Mouse (Mus musculus) MEL (cell line): ENCODE data around the gene Myo1e. TPM values are rescaled to one million over a fixed set of nuclear protein-coding genes. Genes with fewer than 3 reads are reported as not detected.

Experiments
- DNase-seq: peaks from one replicate; pipeline ENCODE4 v3.0.0; 2011; ENCODE audit warnings: low read depth, low spot score
- H3K27ac ChIP-seq: 2 replicates; pipeline ENCODE4 v1.5.1; 2012; ENCODE audit warnings: low read depth, mild to moderate bottlenecking, control low read depth, low read length, moderate library complexity; ENCODE audit not compliant: control insufficient read depth
- H3K27me3 ChIP-seq, 2 experiments: fragments of 150-350 bp in 1 of 2; sonication (generic) in 1 of 2; 2 replicates each; pipeline ENCODE4 v1.6.1; 2012; ENCODE audit warnings: low read length in 2 of 2, mild to moderate bottlenecking in 2 of 2, improper control_type of control experiment in 1 of 2, moderate library complexity in 1 of 2; ENCODE audit not compliant: insufficient read depth in 2 of 2, control insufficient read depth in 1 of 2
- H3K36me3 ChIP-seq, 2 experiments: 2 replicates each; pipeline ENCODE4 v1.6.1; 2012 to 2014; ENCODE audit warnings: low read length in 2 of 2, improper control_type of control experiment in 1 of 2, inconsistent platforms in 1 of 2, mild to moderate bottlenecking in 1 of 2; ENCODE audit not compliant: insufficient read depth in 2 of 2, control insufficient read depth in 1 of 2
- H3K4me1 ChIP-seq, 2 experiments: fragments of 150-350 bp in 1 of 2; sonication (generic) in 1 of 2; 2 replicates each; pipeline ENCODE4 v1.6.1; 2012; ENCODE audit warnings: low read length in 2 of 2, improper control_type of control experiment in 1 of 2, mild to moderate bottlenecking in 1 of 2; ENCODE audit not compliant: insufficient read depth in 2 of 2, control insufficient read depth in 1 of 2
- H3K4me3 ChIP-seq, 2 experiments: fragments of 150-350 bp in 1 of 2; sonication (generic) in 1 of 2; 2 replicates each; pipeline ENCODE4 v1.5.1; 2012; ENCODE audit warnings: low read depth in 2 of 2, low read length in 2 of 2, mild to moderate bottlenecking in 2 of 2, moderate library complexity in 2 of 2, control low read depth in 1 of 2, improper control_type of control experiment in 1 of 2; ENCODE audit not compliant: control insufficient read depth in 1 of 2, insufficient read depth in 1 of 2
- H3K79me2 ChIP-seq: 2 replicates; pipeline ENCODE4 v1.6.1; 2012; ENCODE audit warnings: mild to moderate bottlenecking, low read length, moderate library complexity; ENCODE audit not compliant: control insufficient read depth, poor library complexity, insufficient read depth
- H3K9ac ChIP-seq: 2 replicates; pipeline ENCODE4 v1.6.1; 2012; ENCODE audit warnings: low read depth, mild to moderate bottlenecking, control low read depth, low read length, moderate library complexity; ENCODE audit not compliant: control insufficient read depth, poor library complexity, severe bottlenecking
- H3K9me3 ChIP-seq: fragments of 150-350 bp; sonication (generic); replicated peaks from 2 replicates; pipeline ENCODE4 v1.6.1; 2012; ENCODE audit warnings: mild to moderate bottlenecking, low read length, improper control_type of control experiment, moderate library complexity; ENCODE audit not compliant: insufficient read depth
- CHD1 ChIP-seq: IDR thresholded peaks from 2 replicates; pipeline ENCODE4 v1.6.1; 2012; ENCODE audit warnings: low read depth, mild to moderate bottlenecking, inconsistent platforms, low read length, improper control_type of control experiment
- CHD2 ChIP-seq: IDR thresholded peaks from 2 replicates; pipeline ENCODE4 v1.6.1; 2011; ENCODE audit warnings: low read length, improper control_type of control experiment
- ELF1 ChIP-seq: IDR thresholded peaks from 2 replicates; pipeline ENCODE4 v1.6.1; 2014; ENCODE audit warnings: low read depth, mild to moderate bottlenecking, inconsistent platforms, low read length, improper control_type of control experiment, moderate library complexity
- EP300 ChIP-seq, 2 experiments: IDR thresholded peaks; 2 replicates each; pipeline ENCODE4 v1.6.1; 2011; ENCODE audit warnings: improper control_type of control experiment in 2 of 2, low read length in 2 of 2, low read depth in 1 of 2, mild to moderate bottlenecking in 1 of 2
- ETS1 ChIP-seq: IDR thresholded peaks from 2 replicates; pipeline ENCODE4 v1.6.1; 2012; ENCODE audit warnings: low read depth, mild to moderate bottlenecking, inconsistent platforms, low read length, improper control_type of control experiment, moderate library complexity
- GABPA ChIP-seq: IDR thresholded peaks from 2 replicates; pipeline ENCODE4 v1.6.1; 2012; ENCODE audit warnings: low read depth, mild to moderate bottlenecking, inconsistent platforms, low read length, improper control_type of control experiment, moderate library complexity
- GATA1 ChIP-seq: IDR thresholded peaks from 2 replicates; pipeline ENCODE4 v1.6.1; 2011; ENCODE audit warnings: low read depth, low read length, improper control_type of control experiment
- HCFC1 ChIP-seq: IDR thresholded peaks from 2 replicates; pipeline ENCODE4 v1.6.1; 2012; ENCODE audit warnings: low read depth, mild to moderate bottlenecking, inconsistent platforms, low read length, improper control_type of control experiment, moderate library complexity
- KAT2A ChIP-seq: conservative IDR thresholded peaks from 2 replicates; pipeline ENCODE4 v1.6.1; 2012; ENCODE audit warnings: low read depth, low read length, improper control_type of control experiment, inconsistent platforms
- MAX ChIP-seq: IDR thresholded peaks from 2 replicates; pipeline ENCODE4 v1.6.1; 2011; ENCODE audit warnings: low read length, improper control_type of control experiment
- MAZ ChIP-seq: IDR thresholded peaks from 2 replicates; pipeline ENCODE4 v1.6.1; 2012; ENCODE audit warnings: low read depth, mild to moderate bottlenecking, inconsistent platforms, low read length, improper control_type of control experiment
- MEF2A ChIP-seq: IDR thresholded peaks from 2 replicates; pipeline ENCODE4 v1.6.1; 2014; ENCODE audit warnings: low read depth, mild to moderate bottlenecking, inconsistent platforms, low read length, improper control_type of control experiment; ENCODE audit not compliant: poor library complexity, insufficient replicate concordance, severe bottlenecking; ENCODE audit errors: extremely low read depth
- MXI1 ChIP-seq: IDR thresholded peaks from 2 replicates; pipeline ENCODE4 v1.6.1; 2011; ENCODE audit warnings: mild to moderate bottlenecking, low read depth, low read length, improper control_type of control experiment
- MYB ChIP-seq: IDR thresholded peaks from 2 replicates; pipeline ENCODE4 v1.6.1; 2011; ENCODE audit warnings: mild to moderate bottlenecking, low read depth, low read length, improper control_type of control experiment
- NRF1 ChIP-seq: IDR thresholded peaks from 2 replicates; pipeline ENCODE4 v1.6.1; 2014; ENCODE audit warnings: low read depth, mild to moderate bottlenecking, inconsistent platforms, low read length, improper control_type of control experiment, moderate library complexity; ENCODE audit not compliant: poor library complexity, insufficient read depth, severe bottlenecking
- POLR2A ChIP-seq, 2 experiments: IDR thresholded peaks; 2 replicates each; pipeline ENCODE4 v1.6.1; 2011 to 2012; ENCODE audit warnings: low read length in 2 of 2, mild to moderate bottlenecking in 2 of 2, control low read depth in 1 of 2, improper control_type of control experiment in 1 of 2, low read depth in 1 of 2, moderate library complexity in 1 of 2; ENCODE audit not compliant: control insufficient read depth in 1 of 2, insufficient read depth in 1 of 2, poor library complexity in 1 of 2
- POLR2AphosphoS2 ChIP-seq: IDR thresholded peaks from 2 replicates; pipeline ENCODE4 v1.6.1; 2011; ENCODE audit warnings: low read length, improper control_type of control experiment
- RCOR1 ChIP-seq: IDR thresholded peaks from 2 replicates; pipeline ENCODE4 v1.6.1; 2012; ENCODE audit warnings: low read depth, mild to moderate bottlenecking, inconsistent platforms, low read length, improper control_type of control experiment
- SIN3A ChIP-seq: IDR thresholded peaks from 2 replicates; pipeline ENCODE4 v1.6.1; 2012; ENCODE audit warnings: low read length, improper control_type of control experiment, inconsistent platforms
- SMC3 ChIP-seq: IDR thresholded peaks from 2 replicates; pipeline ENCODE4 v1.6.1; 2011; ENCODE audit warnings: low read depth, low read length, improper control_type of control experiment
- TAL1 ChIP-seq: IDR thresholded peaks from 2 replicates; pipeline ENCODE4 v1.6.1; 2012; ENCODE audit warnings: mild to moderate bottlenecking, inconsistent platforms, low read length, moderate library complexity, mixed read lengths
- TBP ChIP-seq: IDR thresholded peaks from 2 replicates; pipeline ENCODE4 v1.8.0; 2011; ENCODE audit warnings: low read depth, low read length, improper control_type of control experiment
- TCF12 ChIP-seq: IDR thresholded peaks from 2 replicates; pipeline ENCODE4 v1.6.1; 2014; ENCODE audit warnings: low read depth, mild to moderate bottlenecking, inconsistent platforms, low read length, improper control_type of control experiment, moderate library complexity
- USF1 ChIP-seq: IDR thresholded peaks from 2 replicates; pipeline ENCODE4 v1.6.1; 2014; ENCODE audit warnings: low read depth, mild to moderate bottlenecking, inconsistent platforms, low read length, improper control_type of control experiment, moderate library complexity
- USF2 ChIP-seq, 2 experiments: IDR thresholded peaks; 2 replicates each; pipeline ENCODE4 v1.6.1; 2011 to 2012; ENCODE audit warnings: improper control_type of control experiment in 2 of 2, low read length in 2 of 2, borderline replicate concordance in 1 of 2, inconsistent platforms in 1 of 2, low read depth in 1 of 2, mild to moderate bottlenecking in 1 of 2; ENCODE audit not compliant: insufficient read depth in 1 of 2
- ZC3H11A ChIP-seq: IDR thresholded peaks from 2 replicates; pipeline ENCODE4 v1.6.1; 2012; ENCODE audit warnings: low read depth, mild to moderate bottlenecking, inconsistent platforms, low read length, improper control_type of control experiment
- ZMIZ1 ChIP-seq: IDR thresholded peaks from 2 replicates; pipeline ENCODE4 v1.6.1; 2012; ENCODE audit warnings: low read depth, mild to moderate bottlenecking, inconsistent platforms, low read length, improper control_type of control experiment, moderate library complexity
- ZNF384 ChIP-seq: IDR thresholded peaks from 2 replicates; pipeline ENCODE4 v1.6.1; 2012; ENCODE audit warnings: low read depth, mild to moderate bottlenecking, inconsistent platforms, low read length, improper control_type of control experiment
- polyA plus RNA-seq, 2 experiments: library from polyadenylated mRNA; stranded (reverse) in 1 of 2; unstranded in 1 of 2; fragments of >175 nt in 1 of 2; fragments of >200 nt in 1 of 2; gene quantifications; 2 replicates each; pipeline versions ENCODE4 v1.2.1 to v1.2.4; 2012; ENCODE audit warnings: low replicate concordance in 2 of 2, low read depth in 1 of 2; ENCODE audit not compliant: insufficient read length in 2 of 2, insufficient read depth in 1 of 2, missing spikeins in 1 of 2
- total RNA-seq: library from RNA; depleted of rRNA; stranded (reverse); fragments of 300-350 nt; gene quantifications from 2 replicates; pipeline ENCODE4 v1.2.3, GENCODE M21; 2012

Gene Myo1e
- total and polyA plus RNA-seq, 3 experiments = 4.9 to 7.8 TPM; not detected in 1

DNA sequence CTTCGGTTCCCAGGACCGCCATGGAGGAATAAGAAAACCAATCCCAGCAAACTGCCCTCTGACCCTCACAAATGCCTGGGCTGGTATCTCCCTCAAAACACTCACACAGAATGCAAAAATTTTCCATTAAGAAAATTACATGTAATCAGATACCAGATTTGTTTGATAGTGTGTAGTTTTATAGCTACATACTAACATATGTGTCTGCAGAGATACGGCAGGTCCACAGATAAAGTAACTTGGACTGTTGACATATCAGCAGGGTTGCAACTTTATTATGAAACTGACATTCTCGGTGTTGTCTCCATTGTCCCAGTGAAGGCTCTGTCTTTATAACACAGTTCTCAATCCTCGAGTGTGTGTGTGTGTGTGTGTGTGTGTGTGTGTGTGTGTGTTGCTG is 183.9 kb downstream of the Myo1e start:
- peak; percentile 24 for DNase-seq
- no peak overlapping the region for H3K9ac ChIP-seq
- H3K4me1 ChIP-seq = peaks cover 0 to 23% of the 10 kb centered on the region in 2 experiments; a peak in 3 of 4 replicates
- no peaks in the 10 kb centered on the region for H3K79me2 ChIP-seq
- H3K4me3 ChIP-seq = no peak overlapping the region
- no peaks in the 10 kb centered on the region for H3K27me3 ChIP-seq
- peak; percentile 32; the same call in 1 of the 2 replicates for TF ChIP-seq MYB
- no peak for TF ChIP-seq SMC3
- peak; percentile 78 for TF ChIP-seq GATA1
- no peak for TF ChIP-seq CHD1
- peak; percentile 65 to 82 for TF ChIP-seq EP300 (IDR thresholded peaks at IDR 0.05; ENCODE audit: low read depth in 1 of 2, low read length in 2 of 2)
- TF ChIP-seq TCF12 = peak; percentile 81
- no peak for TF ChIP-seq KAT2A
- peak; percentile 68 for TF ChIP-seq ETS1
- TF ChIP-seq TBP = no peak
- TF ChIP-seq, all 39 proteins: peak for 5
- Histone ChIP-seq H3K36me3 (peaks cover 2 to 25% of the 10 kb centered on the region in 2 experiments; a peak in 2 of 4 replicates), H3K9me3 (no peaks in the 10 kb centered on the region), H3K27ac (peak overlapping the region; percentile 80)

DNA sequence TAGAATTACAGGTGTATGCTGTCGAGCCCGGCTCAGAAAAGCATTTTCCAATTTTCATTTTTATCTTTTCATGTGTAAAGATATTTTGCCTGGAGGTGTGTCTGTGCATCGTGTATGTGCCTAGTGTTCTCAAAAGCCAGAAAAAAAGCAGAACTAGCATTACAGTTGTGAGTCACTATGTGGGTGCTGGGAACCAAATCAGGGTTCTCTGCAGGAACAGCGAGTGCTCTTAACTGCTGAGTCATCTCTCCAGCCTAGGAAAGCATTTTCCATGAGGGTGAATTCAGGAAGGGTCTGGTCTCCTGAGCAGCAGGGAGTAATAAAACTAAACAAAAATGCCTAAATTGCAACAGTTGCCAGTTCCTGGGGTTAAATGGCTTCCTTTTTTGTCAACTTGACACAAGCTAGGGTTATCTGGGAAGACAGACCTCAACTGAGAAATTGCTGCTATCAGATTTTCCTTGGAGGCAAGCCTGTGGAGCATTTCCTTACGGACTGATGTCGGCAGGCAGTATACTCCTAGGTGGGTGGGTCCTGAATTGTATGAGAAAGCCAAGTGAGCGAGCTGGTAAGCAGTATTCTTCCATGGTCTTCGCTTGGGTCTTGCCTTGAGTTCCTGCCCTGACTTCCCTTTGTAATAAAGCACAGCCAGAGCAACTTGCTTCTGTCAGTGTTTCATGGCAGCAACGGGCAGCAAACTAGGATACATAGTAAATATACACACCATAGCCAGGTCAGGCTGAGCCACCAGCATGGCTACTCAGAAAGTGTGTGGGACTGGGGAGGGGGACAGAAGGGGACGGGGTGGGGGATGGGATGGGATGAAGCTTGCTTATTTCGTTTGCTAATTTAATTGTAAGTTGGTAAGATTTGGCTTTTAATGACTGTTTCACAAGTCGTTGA is 184.8 kb downstream of the Myo1e start:
- no peaks in the 10 kb centered on the region for H3K79me2 ChIP-seq
- no peaks in the 10 kb centered on the region for H3K9me3 ChIP-seq
- no peaks in the 10 kb centered on the region for H3K27me3 ChIP-seq
- H3K4me3 ChIP-seq = peak overlapping the region; percentile 25 to 50
- peaks cover 0 to 20% of the 10 kb centered on the region in 2 experiments; a peak in 3 of 4 replicates for H3K4me1 ChIP-seq
- H3K9ac ChIP-seq = peak overlapping the region; percentile 54
- H3K36me3 ChIP-seq = peaks cover 2 to 25% of the 10 kb centered on the region in 2 experiments; a peak in 3 of 4 replicates
- peak; percentile 84 for DNase-seq
- peak overlapping the region; percentile 80 for H3K27ac ChIP-seq
- no peak for TF ChIP-seq POLR2A (IDR thresholded peaks at IDR 0.05; ENCODE audit: control insufficient read depth in 1 of 2, insufficient read depth in 1 of 2, low read depth in 1 of 2, low read length in 2 of 2, poor library complexity in 1 of 2)
- peak; percentile 26; the same call in 1 of the 2 replicates for TF ChIP-seq TCF12
- TF ChIP-seq POLR2AphosphoS2 = no peak
- TF ChIP-seq SMC3 = no peak
- no peak for TF ChIP-seq HCFC1
- peak; percentile 78 for TF ChIP-seq ETS1
- TF ChIP-seq ZC3H11A = no peak
- peak; percentile 51 for TF ChIP-seq SIN3A
- TF ChIP-seq MAZ = no peak
- TF ChIP-seq USF2 (IDR thresholded peaks at IDR 0.05; ENCODE audit: borderline replicate concordance in 1 of 2, insufficient read depth in 1 of 2, low read depth in 1 of 2, low read length in 2 of 2) = no peak
- peak; percentile 60 to 81 for TF ChIP-seq EP300 (IDR thresholded peaks at IDR 0.05; ENCODE audit: low read depth in 1 of 2, low read length in 2 of 2)
- no peak for TF ChIP-seq USF1
- TF ChIP-seq GABPA = peak; percentile 83
- TF ChIP-seq RCOR1 = 0 out of 2 replicates have a peak, but pooled peaks have one; percentile 8
- no peak for TF ChIP-seq CHD2
- no peak for TF ChIP-seq MAX
- peak; percentile 71 for TF ChIP-seq ZNF384
- TF ChIP-seq ZMIZ1 = no peak
- no peak for TF ChIP-seq ELF1
- no peak for TF ChIP-seq KAT2A
- TF ChIP-seq MEF2A = no peak
- no peak for TF ChIP-seq NRF1
- TF ChIP-seq TAL1 = peak; percentile 51
- peak; percentile 63 for TF ChIP-seq MXI1
- peak; percentile 68 for TF ChIP-seq GATA1
- TF ChIP-seq TBP = 0 out of 2 replicates have a peak, but pooled peaks have one; percentile 21
